In the genomic region with DNA sequence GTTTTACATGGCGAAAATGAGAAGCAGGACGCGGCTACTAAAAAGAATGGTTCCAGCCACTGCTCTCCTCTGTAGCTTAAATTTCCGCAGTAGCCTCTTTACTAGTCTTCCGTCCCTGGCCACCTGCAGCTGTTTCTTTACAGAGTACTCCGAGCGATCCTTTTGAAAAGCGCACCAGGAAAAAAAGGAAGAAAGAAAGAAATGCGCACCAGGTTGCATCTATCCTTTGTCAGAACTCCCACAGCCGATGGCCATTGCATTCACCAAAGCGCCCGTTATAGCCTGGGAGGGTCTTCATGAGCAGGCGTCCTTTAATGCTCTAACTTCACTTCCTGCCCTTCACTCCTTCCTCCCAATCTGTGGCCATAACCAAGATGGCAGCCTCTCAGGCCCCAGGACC, we compare ENCODE assay signal across 9 mouse cellular contexts. TPM values are rescaled to one million over a fixed set of nuclear protein-coding genes. Genes with fewer than 3 reads are reported as not detected.
DNase-seq lines count a peak whose midpoint lies in the region; ATAC-seq and TF ChIP-seq lines count a peak whose summit lies in the region.
"Had no signal": no experiment of that assay in that cellular context is flagged by ENCODE, and none has a peak within 500 bp of the region (broad histone marks: within the 10 kb centered on the region; RNA-seq: fewer than 3 reads in every experiment).

Gene Ptpn5, minus strand, starts transcription at position 354 of the 400 bp plus-strand sequence.

- no peak for ATAC-seq in heart, embryonic 13.5 days (ENCODE audit: extremely low read depth, insufficient number of reproducible peaks, low FRiP score, low TSS enrichment)
- no peak for ATAC-seq in hindbrain, embryonic 16.5 days

- DNase-seq in heart, adult 8-10 months (ENCODE audit: low spot score) = no peak
- peak; percentile 27 for DNase-seq in brain, embryonic 14.5 days (ENCODE audit: low read depth)
- peak; percentile 22 for DNase-seq in midbrain, embryonic 10.5 days (ENCODE audit: low spot score)
- no peak for DNase-seq in right cerebral cortex, postnatal 36 days (ENCODE audit: low spot score in 2 of 2)
- no peak for DNase-seq in adrenal gland, adult 18-20 months (ENCODE audit: low spot score in 2 of 2)
- DNase-seq in gastrocnemius, postnatal 10 days = no peak

- H3K9ac ChIP-seq in heart, embryonic 13.5 days = peak within 1 kb of the TSS; percentile 74
- peak within 1 kb of the TSS; percentile 90 for H3K9ac ChIP-seq in hindbrain, embryonic 16.5 days (ENCODE audit: low read depth, low read length)

- TF ChIP-seq POLR2A in brain, embryonic 14.5 days (IDR thresholded peaks at IDR 0.05; ENCODE audit: borderline replicate concordance, extremely low read depth, insufficient read depth, insufficient read length, poor library complexity, severe bottlenecking) = no peak

- peaks cover 17% of the 10 kb centered on the region for H3K4me1 ChIP-seq in heart, embryonic 13.5 days
- peaks cover 12% of the 10 kb centered on the region for H3K4me1 ChIP-seq in hindbrain, embryonic 16.5 days (ENCODE audit: control insufficient read depth, insufficient read depth, low read depth, low read length)
- H3K4me1 ChIP-seq in midbrain, embryonic 10.5 days = peaks cover 19% of the 10 kb centered on the region

- peaks cover 84% of the 10 kb centered on the region for H3K27me3 ChIP-seq in heart, embryonic 13.5 days (replicated peaks)
- H3K27me3 ChIP-seq in hindbrain, embryonic 16.5 days (replicated peaks; ENCODE audit: control insufficient read depth, insufficient read depth, low read length) = no peaks in the 10 kb centered on the region
- H3K27me3 ChIP-seq in midbrain, embryonic 10.5 days (ENCODE audit: low read depth, poor library complexity, severe bottlenecking) = peaks cover 62% of the 10 kb centered on the region

- WGBS in heart, embryonic 13.5 days = 12% methylated on average over 13 of the region's 13 CpGs
- WGBS in hindbrain, embryonic 16.5 days = 2% methylated on average over 13 of the region's 13 CpGs
- WGBS in midbrain, embryonic 10.5 days = 1% methylated on average over 13 of the region's 13 CpGs

- no peaks in the 10 kb centered on the region for H3K9me3 ChIP-seq in heart, embryonic 13.5 days
- no peaks in the 10 kb centered on the region for H3K9me3 ChIP-seq in hindbrain, embryonic 16.5 days (ENCODE audit: control insufficient read depth, low read length)
- H3K9me3 ChIP-seq in midbrain, embryonic 10.5 days (replicated peaks) = no peaks in the 10 kb centered on the region
- H3K9me3 ChIP-seq: G1E had no signal

- H3K27ac ChIP-seq in heart, embryonic 13.5 days (replicated peaks) = no peak within 1 kb of the TSS
- H3K27ac ChIP-seq in hindbrain, embryonic 16.5 days (ENCODE audit: low read depth, low read length) = peak within 1 kb of the TSS; percentile 89
- H3K27ac ChIP-seq in midbrain, embryonic 10.5 days (replicated peaks) = peak within 1 kb of the TSS; percentile 86

- H3K4me3 ChIP-seq in heart, embryonic 13.5 days = peak within 1 kb of the TSS; percentile 69
- peak within 1 kb of the TSS; percentile 74 for H3K4me3 ChIP-seq in hindbrain, embryonic 16.5 days (ENCODE audit: low read length)
- H3K4me3 ChIP-seq in midbrain, embryonic 10.5 days = peak within 1 kb of the TSS; percentile 89

- TF ChIP-seq CTCF in brain, embryonic 14.5 days (IDR thresholded peaks at IDR 0.05; ENCODE audit: borderline replicate concordance, extremely low read depth, insufficient read depth, insufficient read length) = no peak

- no peaks in the 10 kb centered on the region for H3K36me3 ChIP-seq in heart, embryonic 13.5 days
- H3K36me3 ChIP-seq in hindbrain, embryonic 16.5 days (ENCODE audit: control insufficient read depth, insufficient read depth, low read length) = no peaks in the 10 kb centered on the region
- H3K36me3 ChIP-seq in midbrain, embryonic 10.5 days = no peaks in the 10 kb centered on the region
- H3K36me3 ChIP-seq: G1E had no signal

- peak within 1 kb of the TSS; percentile 100 for H3K4me2 ChIP-seq in heart, embryonic 13.5 days
- peak within 1 kb of the TSS; percentile 82 for H3K4me2 ChIP-seq in hindbrain, embryonic 16.5 days (ENCODE audit: low read length)

RNA-seq across cellular contexts. Expression of gene Ptpn5, which starts in this region (rescaled TPM):
- 0.12 and 0.29 TPM in 2 replicates for polyA plus RNA-seq in heart, embryonic 13.5 days (2015; fragmentation: Nextera tagmentation; extraction: Ambion mirVana)
- total RNA-seq in heart, adult 8-10 months (2022) = not detected
- 166 and 218 TPM in 2 replicates for polyA plus RNA-seq in brain, embryonic 14.5 days (2012; rRNA removed)
- 181 and 198 TPM in 2 replicates for polyA plus RNA-seq in hindbrain, embryonic 16.5 days (2015; fragmentation: Nextera tagmentation; extraction: Ambion mirVana)
- 6.6 and 17.6 TPM in 2 replicates for polyA plus RNA-seq in midbrain, embryonic 10.5 days (2016; fragmentation: Nextera tagmentation; extraction: Ambion mirVana)
- total RNA-seq in adrenal gland, adult 18-20 months (2021) = 1 to 10 TPM in 1 of 2 experiments, under 1 TPM in 1; 0.13 to 1.4 TPM
- under 1 TPM in 1 of 2 experiments, not detected in 1; 0.20 TPM for total RNA-seq in gastrocnemius, postnatal 10 days (2021)
- polyA plus RNA-seq: G1E had no signal

Comparison
In these comparisons a context has a peak if more than half of its experiments do, and no peak if none do; other contexts are left out.
1. DNase-seq: peak in brain, embryonic 14.5 days (single experiment) and midbrain, embryonic 10.5 days (single experiment); none in heart, adult 8-10 months (single experiment), right cerebral cortex, postnatal 36 days (0 of 2), adrenal gland, adult 18-20 months (0 of 2) and gastrocnemius, postnatal 10 days (single experiment).
2. Peak in every context shown above with its lines, with median percentiles within 50 percentile points of each other: H3K4me3 ChIP-seq.